Mouse (Mus musculus) C2C12 (cell line): ENCODE results near the gene Fads6. TPM values are rescaled to one million over a fixed set of nuclear protein-coding genes. Genes with fewer than 3 reads are reported as not detected.

Experiments
- H3K27me3 ChIP-seq: one replicate; pipeline ENCODE4 v1.6.1; 2011; ENCODE audit not compliant: control insufficient read depth, insufficient read depth, insufficient read length
- H3K36me3 ChIP-seq: one replicate; pipeline ENCODE4 v1.6.1; 2011; ENCODE audit not compliant: control insufficient read depth, insufficient read depth
- H3K4me3 ChIP-seq: one replicate; pipeline ENCODE4 v1.5.1; 2011; ENCODE audit warnings: mild to moderate bottlenecking, control low read depth; ENCODE audit not compliant: poor library complexity, insufficient read depth, severe bottlenecking
- H3K79me2 ChIP-seq: one replicate; pipeline ENCODE4 v1.6.1; 2011; ENCODE audit not compliant: control insufficient read depth, insufficient read depth
- H3K79me3 ChIP-seq: one replicate; pipeline ENCODE4 v1.6.1; 2011; ENCODE audit warnings: low read depth, control low read depth
- H3ac ChIP-seq: one replicate; pipeline ENCODE3; 2011; ENCODE audit warnings: low read depth; ENCODE audit not compliant: control insufficient read depth, insufficient read length
- CEBPB ChIP-seq: IDR thresholded peaks from one replicate; pipeline ENCODE4 v1.6.1; 2011; ENCODE audit warnings: low read depth, mild to moderate bottlenecking, control low read depth, moderate library complexity
- CTCF ChIP-seq: IDR thresholded peaks from one replicate; pipeline ENCODE4 v1.5.1; 2011; ENCODE audit not compliant: control insufficient read depth, insufficient read depth, insufficient read length
- FOSL1 ChIP-seq: IDR thresholded peaks from one replicate; pipeline ENCODE4 v1.8.0; 2011; ENCODE audit warnings: mild to moderate bottlenecking, low read length; ENCODE audit not compliant: poor library complexity, insufficient read depth, severe bottlenecking
- MAX ChIP-seq: IDR thresholded peaks from one replicate; pipeline ENCODE4 v1.6.1; 2011; ENCODE audit warnings: mild to moderate bottlenecking, control low read depth
- MYOD1 ChIP-seq: IDR thresholded peaks from one replicate; pipeline ENCODE4 v1.6.1; 2011; ENCODE audit warnings: low read depth; ENCODE audit not compliant: control insufficient read depth, insufficient read length
- MYOG ChIP-seq: IDR thresholded peaks from one replicate; pipeline ENCODE4 v1.6.1; 2011; ENCODE audit not compliant: control insufficient read depth, insufficient read length; ENCODE audit errors: extremely low read depth
- USF1 ChIP-seq: IDR thresholded peaks from one replicate; pipeline ENCODE4 v1.6.1; 2011; ENCODE audit warnings: low read depth, mild to moderate bottlenecking, control low read depth, moderate library complexity
- polyA plus RNA-seq: library from polyadenylated mRNA; unstranded; fragments of >200 nt; fragmentation: generic; extraction: Trizol; gene quantifications from one replicate; pipeline ENCODE4 v1.2.1, GENCODE M21; 2012; ENCODE audit warnings: missing spikeins

Gene Fads6
- polyA plus RNA-seq, 1 experiment = 0.21 TPM

GRCm38 (mm10) chr11:115267958-115268357 lies 29.5 kb downstream of the Fads6 start:
- peaks cover 43% of the 10 kb centered on the region for H3K27me3 ChIP-seq
- no peak for TF ChIP-seq FOSL1
- no peak for TF ChIP-seq MYOD1
- no peak for TF ChIP-seq MYOG
- TF ChIP-seq MAX = no peak
- no peak for TF ChIP-seq CEBPB
- TF ChIP-seq CTCF = no peak
- TF ChIP-seq USF1 = no peak
- H3K36me3 ChIP-seq = peaks cover 3% of the 10 kb centered on the region
- no peaks in the 10 kb centered on the region for H3K79me3 ChIP-seq
- H3K79me2 ChIP-seq = no peaks in the 10 kb centered on the region
- H3ac ChIP-seq = no peak overlapping the region
- H3K4me3 ChIP-seq = no peak overlapping the region

DNA sequence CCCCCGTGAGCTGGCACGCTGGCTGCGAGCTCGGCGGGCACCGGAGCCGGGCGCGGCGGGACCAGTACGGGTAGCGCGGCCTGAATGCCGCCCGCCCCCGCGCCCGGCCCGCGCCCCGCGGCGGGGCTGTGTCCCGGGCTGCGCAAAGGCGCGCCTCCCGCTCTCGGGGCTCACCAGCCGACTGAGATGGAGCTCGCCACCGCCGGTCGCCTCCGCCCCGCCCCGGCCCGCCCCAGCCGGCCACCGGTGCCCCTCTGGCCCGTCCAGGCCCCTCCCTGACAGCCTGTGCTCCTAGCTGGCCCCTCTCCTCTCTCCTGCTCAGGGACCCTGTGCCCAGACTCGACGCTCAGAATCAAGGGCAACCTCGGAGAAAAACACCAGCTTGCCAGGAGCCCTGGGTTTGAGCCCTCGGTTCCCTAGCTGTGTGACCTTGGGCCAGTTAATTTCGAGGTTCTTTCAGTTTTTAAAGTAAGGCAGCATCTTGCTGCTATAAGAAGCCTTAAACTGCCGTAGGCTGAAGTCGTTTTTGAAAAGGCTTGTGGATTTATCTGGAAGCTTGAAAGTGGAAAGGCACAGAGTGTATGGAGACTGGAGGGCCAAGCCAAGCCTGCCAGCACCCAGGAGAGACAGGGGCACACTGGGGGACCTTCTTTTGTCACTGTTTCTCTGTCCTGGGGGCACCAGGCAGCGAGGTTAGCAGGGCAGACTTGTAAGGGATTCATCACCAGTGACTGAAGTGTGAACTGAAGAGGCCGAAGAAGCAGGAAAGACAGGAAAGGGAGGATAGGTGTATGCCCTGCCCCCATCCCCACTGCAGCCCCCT lies 30.2 kb downstream of the Fads6 start, which contains the start of gene Grin2c:
Grin2c (minus strand) TSS at position 183 of the 823 bp plus-strand sequence.
- Histone ChIP-seq H3K4me3 (no peak within 1 kb of the TSS), H3K27me3 (peaks cover 50% of the 10 kb centered on the region)

DNA sequence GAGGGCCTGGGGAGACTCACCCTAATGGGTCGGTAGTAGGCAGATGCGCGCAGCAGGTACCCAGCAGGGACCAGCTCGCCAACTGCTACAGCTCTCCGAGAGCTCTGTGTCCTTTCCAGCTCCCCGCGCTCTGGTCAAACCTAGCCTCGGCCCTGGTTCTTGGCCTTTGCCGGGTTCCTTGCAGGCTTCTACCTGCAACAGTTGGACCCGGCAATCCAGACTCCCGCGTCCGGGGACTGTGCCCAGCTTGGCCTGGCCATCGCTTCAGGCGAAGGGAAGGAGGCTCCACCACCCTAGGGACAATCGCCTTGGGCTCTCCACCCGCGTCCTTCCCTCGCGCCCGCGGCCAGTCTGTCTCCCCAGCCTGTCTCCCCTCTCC lies 31.1 kb downstream of the Fads6 start:
- Histone ChIP-seq H3K79me2 (no peaks in the 10 kb centered on the region), H3K27me3 (peaks cover 59% of the 10 kb centered on the region), H3ac (no peak overlapping the region), H3K79me3 (no peaks in the 10 kb centered on the region), H3K36me3 (peaks cover 3% of the 10 kb centered on the region), H3K4me3 (no peak overlapping the region)
- TF ChIP-seq CEBPB (no peak), FOSL1 (no peak), CTCF (no peak), MYOD1 (no peak), MAX (no peak), USF1 (no peak), MYOG (no peak)

More for the DNA sequence above, 30.2 kb downstream of the Fads6 start, which contains the start of gene Grin2c:
- Histone ChIP-seq H3K79me2 (no peaks in the 10 kb centered on the region), H3K79me3 (no peaks in the 10 kb centered on the region), H3K36me3 (peaks cover 3% of the 10 kb centered on the region), H3ac (no peak within 1 kb of the TSS)
- TF ChIP-seq MYOG (no peak), MYOD1 (no peak), USF1 (no peak), CTCF (no peak), FOSL1 (no peak), MAX (no peak), CEBPB (no peak)

DNA sequence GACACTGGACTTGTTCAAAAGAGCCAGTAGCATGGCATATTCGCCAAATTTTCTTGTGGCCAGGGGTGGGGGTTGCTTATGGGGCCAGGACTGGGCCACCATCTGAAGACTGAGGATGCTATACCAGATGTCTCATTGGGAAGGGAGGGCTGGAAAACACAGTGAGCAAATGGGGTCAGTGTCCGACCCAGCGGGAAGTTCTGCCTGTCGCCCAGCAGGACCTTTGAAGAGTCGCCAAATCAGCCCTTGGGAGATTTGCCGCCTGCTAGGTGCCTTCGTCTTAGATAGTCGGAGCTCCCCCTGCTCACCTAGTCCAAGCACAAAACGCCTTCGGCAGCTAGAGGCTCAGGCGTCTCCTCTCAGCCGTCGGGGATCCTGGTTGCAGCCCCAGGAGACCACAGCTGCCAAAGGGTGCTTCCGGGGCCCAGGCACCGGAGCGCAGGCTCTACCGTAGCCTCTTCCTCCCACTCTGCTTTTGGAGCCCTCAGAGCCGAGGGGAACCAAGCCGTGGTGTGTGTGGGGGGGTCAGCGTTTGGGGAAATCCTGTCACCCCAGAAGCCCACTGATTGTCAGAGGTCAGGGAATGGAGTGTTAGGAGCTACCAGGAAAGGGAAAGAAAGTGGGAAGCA lies 31.6 kb downstream of the Fads6 start:
- Histone ChIP-seq H3K79me2 (no peaks in the 10 kb centered on the region), H3K79me3 (no peaks in the 10 kb centered on the region), H3K4me3 (no peak overlapping the region), H3K36me3 (peaks cover 3% of the 10 kb centered on the region), H3ac (no peak overlapping the region), H3K27me3 (peaks cover 64% of the 10 kb centered on the region)
- TF ChIP-seq MAX (no peak), FOSL1 (no peak)

DNA sequence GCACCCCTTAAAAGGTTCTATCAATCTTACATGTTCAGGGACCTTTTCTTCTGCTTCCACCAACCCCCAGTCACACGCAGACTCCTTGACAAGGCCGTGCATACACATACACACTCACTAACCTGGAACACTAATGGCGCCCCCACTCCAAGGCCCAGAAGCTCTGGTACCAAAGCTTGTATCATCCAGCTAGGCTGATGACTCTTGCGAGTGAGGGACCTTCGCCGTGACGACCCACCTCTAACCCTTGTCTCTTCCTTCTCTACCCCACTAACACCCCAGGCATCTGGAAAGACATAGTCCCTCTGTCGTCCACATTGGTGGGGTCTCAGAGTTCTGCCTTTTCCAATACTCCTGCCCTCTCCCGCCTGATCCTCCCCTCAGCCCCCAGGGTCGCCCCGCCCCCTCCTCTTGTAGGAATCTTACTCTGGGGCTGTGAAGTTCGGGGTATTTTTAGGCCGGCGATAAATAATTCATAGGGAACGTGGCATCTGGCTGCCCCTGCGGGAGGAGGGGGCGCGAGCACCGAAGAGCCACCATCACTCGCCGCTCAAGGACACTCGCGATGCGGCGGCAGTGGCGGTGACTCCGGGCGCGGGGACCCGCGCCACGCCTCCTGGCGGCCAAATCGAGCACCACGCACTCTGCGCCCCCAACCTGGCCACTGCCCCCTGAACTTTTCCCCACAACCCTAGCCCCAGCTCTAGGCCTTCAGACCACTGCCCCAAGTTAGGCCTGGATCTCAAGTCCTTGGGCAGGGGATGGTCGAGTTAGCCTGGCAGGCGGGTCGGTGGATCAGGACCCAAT lies 32.4 kb downstream of the Fads6 start:
- H3K36me3 ChIP-seq = peaks cover 3% of the 10 kb centered on the region
- no peaks in the 10 kb centered on the region for H3K79me3 ChIP-seq
- H3ac ChIP-seq = no peak overlapping the region
- peaks cover 71% of the 10 kb centered on the region for H3K27me3 ChIP-seq
- H3K4me3 ChIP-seq = no peak overlapping the region
- peak; percentile 53 for TF ChIP-seq CTCF
- no peak for TF ChIP-seq CEBPB
- no peaks in the 10 kb centered on the region for H3K79me2 ChIP-seq
